Mouse (Mus musculus) liver, embryonic 14.5 days (tissue): ENCODE data around the gene Zfc3h1. TPM values are rescaled to one million over a fixed set of nuclear protein-coding genes. Genes with fewer than 3 reads are reported as not detected.

ENCODE experiments used
- ATAC-seq: fragments of 200-750 bp; cut with Nextera tagmentation; 2 replicates; pipeline ENCODE4 v1.8.0; 2017; ENCODE audit warnings: moderate number of reproducible peaks, mild to moderate bottlenecking, moderate library complexity; ENCODE audit not compliant: insufficient read depth
- DNase-seq, 3 experiments: peaks; one replicate each; pipeline ENCODE4 v3.0.0-alpha.2; 2012 to 2013; ENCODE audit warnings: low read depth in 3 of 3, low spot score in 3 of 3
- H3K27ac ChIP-seq: fragments of 300-500 bp; sonication (generic); 2 replicates; pipeline ENCODE4 v1.5.1; 2014; ENCODE audit warnings: moderate library complexity, mild to moderate bottlenecking, control low read depth, inconsistent platforms
- H3K27me3 ChIP-seq: fragments of 300-500 bp; sonication (generic); 2 replicates; pipeline ENCODE4 v1.6.1; 2014; ENCODE audit warnings: mild to moderate bottlenecking, low read length, moderate library complexity; ENCODE audit not compliant: control insufficient read depth, insufficient read depth
- H3K36me3 ChIP-seq: fragments of 300-500 bp; sonication (generic); replicated peaks from 2 replicates; pipeline ENCODE4 v1.6.1; 2014; ENCODE audit warnings: low read depth; ENCODE audit not compliant: control insufficient read depth, insufficient read depth
- H3K4me1 ChIP-seq, 2 experiments: fragments of 200-500 bp in 1 of 2; fragments of 300-500 bp in 1 of 2; sonication (generic) in 1 of 2; replicated peaks; 2 replicates each; pipeline ENCODE4 v1.6.1; 2012 to 2014; ENCODE audit warnings: antibody characterized with exemption in 1 of 2, inconsistent platforms in 1 of 2, low read length in 1 of 2; ENCODE audit not compliant: control insufficient read depth in 2 of 2, insufficient read depth in 2 of 2
- H3K4me2 ChIP-seq: fragments of 300-500 bp; sonication (generic); 2 replicates; pipeline ENCODE4 v1.6.1; 2014; ENCODE audit warnings: low read depth, mild to moderate bottlenecking, control low read depth, moderate library complexity
- H3K4me3 ChIP-seq, 2 experiments: fragments of 200-500 bp in 1 of 2; fragments of 300-500 bp in 1 of 2; sonication (generic) in 1 of 2; 2 replicates each; pipeline ENCODE4 v1.5.1; 2012 to 2014; ENCODE audit warnings: low read depth in 2 of 2, low read length in 2 of 2, mild to moderate bottlenecking in 2 of 2, control low read depth in 1 of 2, inconsistent platforms in 1 of 2, moderate library complexity in 1 of 2; ENCODE audit not compliant: insufficient read depth in 1 of 2
- H3K9ac ChIP-seq: fragments of 300-500 bp; sonication (generic); replicated peaks from 2 replicates; pipeline ENCODE4 v1.6.1; 2014; ENCODE audit warnings: mild to moderate bottlenecking, control low read depth, moderate library complexity
- H3K9me3 ChIP-seq: fragments of 300-500 bp; sonication (generic); 2 replicates; pipeline ENCODE4 v1.6.1; 2016; ENCODE audit warnings: low read length, mixed read lengths; ENCODE audit not compliant: control insufficient read depth
- CTCF ChIP-seq: IDR thresholded peaks from 2 replicates; pipeline ENCODE4 v1.5.1; 2016; ENCODE audit warnings: antibody characterized with exemption, low read depth, control low read depth
- EP300 ChIP-seq: IDR thresholded peaks from 2 replicates; pipeline ENCODE4 v1.6.1; 2016; ENCODE audit warnings: antibody characterized with exemption, low read depth
- WGBS: fragments of 180-500 bp; shearing (Covaris S2); extraction: QIAGEN DNeasy Blood & Tissue Kit; methylation state at CpG from one replicate; pipeline ENCODE4 v1.1.7; 2014; ENCODE audit not compliant: insufficient replicate concordance; 5-methylcytosine and 5-hydroxymethylcytosine counted together
- polyA plus RNA-seq, 2 experiments: library from polyadenylated mRNA; depleted of rRNA in 1 of 2; stranded (reverse) in 1 of 2; unstranded in 1 of 2; fragments of >200 nt; fragmentation: Nextera tagmentation in 1 of 2; extraction: Ambion mirVana in 1 of 2; gene quantifications; 2 replicates each; pipeline versions ENCODE4 v1.2.1 to v1.2.3; 2012 to 2014

Gene Zfc3h1
- polyA plus RNA-seq, 2 experiments, result 7.6 to 34.5 TPM

DNA sequence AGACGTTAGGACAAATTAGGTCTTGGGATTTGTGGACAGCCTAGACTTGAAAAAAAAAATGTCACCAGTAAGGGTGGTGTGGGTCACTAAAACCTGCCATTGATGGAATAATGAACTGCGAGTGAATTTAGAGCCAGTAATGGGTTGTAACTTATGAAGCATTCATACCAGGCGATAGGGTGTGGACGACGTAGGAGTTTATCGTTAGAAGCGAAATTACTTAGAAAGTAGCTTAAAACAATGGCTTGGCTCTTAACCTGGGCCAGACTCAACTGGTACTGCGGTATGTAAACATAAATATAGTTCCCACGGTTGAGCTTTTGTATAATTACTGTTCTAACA lies 22.2 kb upstream of the Zfc3h1 start:
- 5% methylated on average over 9 of the region's 9 CpGs for WGBS
- DNase-seq (no peak), ATAC-seq (peak; percentile 51)
- Histone ChIP-seq H3K4me1 (peaks cover 10 to 12% of the 10 kb centered on the region in 2 experiments), H3K27me3 (no peaks in the 10 kb centered on the region), H3K9ac (peak overlapping the region; percentile 87), H3K9me3 (no peaks in the 10 kb centered on the region), H3K4me3 (peak overlapping the region; percentile 60 to 69), H3K4me2 (peak overlapping the region; percentile 98), H3K27ac (peak overlapping the region; percentile 98), H3K36me3 (no peaks in the 10 kb centered on the region)
- no peak for TF ChIP-seq EP300
- TF ChIP-seq CTCF, result no peak

DNA sequence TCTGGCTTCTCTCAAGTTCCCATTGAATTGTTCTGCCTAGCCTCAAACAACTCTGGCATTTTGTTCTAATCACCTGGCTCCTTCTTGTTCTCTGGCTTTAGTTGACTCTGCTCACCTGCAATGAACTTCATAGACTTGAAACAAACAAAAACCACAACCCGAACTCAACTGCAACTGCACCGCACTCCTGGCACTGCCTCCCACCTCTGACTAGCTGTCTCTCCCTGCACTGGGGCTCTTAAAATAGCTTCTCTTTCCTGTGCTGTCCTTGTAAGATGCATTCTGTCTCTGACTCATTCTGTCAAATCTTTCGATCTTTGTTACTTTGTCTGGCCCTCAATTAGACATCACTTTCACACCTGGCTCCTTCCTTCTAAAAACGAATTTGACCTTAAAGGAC lies 21.6 kb upstream of the Zfc3h1 start:
- H3K27me3 ChIP-seq, result no peaks in the 10 kb centered on the region
- DNase-seq (no peak), ATAC-seq (no peak)
- H3K9ac ChIP-seq, result peak overlapping the region; percentile 87
- H3K9me3 ChIP-seq, result no peaks in the 10 kb centered on the region
- H3K36me3 ChIP-seq, result no peaks in the 10 kb centered on the region
- peak overlapping the region; percentile 98 for H3K27ac ChIP-seq
- peak overlapping the region; percentile 60 to 69 for H3K4me3 ChIP-seq
- H3K4me2 ChIP-seq, result peak overlapping the region; percentile 98
- WGBS, result 54% methylated on average over 4 of the region's 4 CpGs
- H3K4me1 ChIP-seq, result peaks cover 10 to 12% of the 10 kb centered on the region in 2 experiments
- no peak for TF ChIP-seq CTCF
- no peak for TF ChIP-seq EP300

DNA sequence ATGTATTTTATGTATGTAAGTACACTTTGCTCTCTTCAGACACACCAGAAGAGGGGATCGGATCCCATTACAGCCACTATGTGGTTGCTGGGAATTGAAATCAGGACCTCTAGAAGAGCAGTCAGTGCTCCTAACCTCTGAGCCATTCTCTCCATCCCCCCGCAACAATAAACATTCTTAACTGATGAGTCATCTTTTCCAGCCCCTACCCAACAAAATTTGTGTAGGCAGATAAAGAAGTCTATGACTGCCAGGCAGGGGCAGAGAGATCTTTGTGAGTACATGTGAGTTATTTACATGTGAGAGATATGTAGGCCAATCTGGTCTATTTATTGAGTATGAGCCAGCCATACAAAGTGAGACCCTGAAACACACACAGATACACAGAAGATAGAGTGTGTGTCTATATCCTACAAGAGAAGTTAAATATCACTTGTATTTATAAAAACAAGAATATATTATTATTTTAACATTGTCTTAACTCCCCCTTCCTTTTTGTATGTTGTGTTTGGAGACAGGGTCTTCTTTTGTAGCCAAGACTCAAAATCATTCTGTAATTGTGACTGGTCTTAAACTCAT lies 3.2 kb upstream of the Zfc3h1 start:
- H3K36me3 ChIP-seq, result no peaks in the 10 kb centered on the region
- H3K27me3 ChIP-seq, result no peaks in the 10 kb centered on the region
- peaks cover 6 to 13% of the 10 kb centered on the region in 2 experiments; a peak in 3 of 4 replicates for H3K4me1 ChIP-seq
- H3K27ac ChIP-seq, result no peak overlapping the region
- no peak for ATAC-seq
- H3K4me2 ChIP-seq, result no peak overlapping the region
- 60% methylated on average over 2 of the region's 2 CpGs for WGBS
- H3K9ac ChIP-seq, result no peak overlapping the region
- no peaks in the 10 kb centered on the region for H3K9me3 ChIP-seq
- H3K4me3 ChIP-seq, result no peak overlapping the region
- DNase-seq, result no peak
- TF ChIP-seq CTCF, result no peak
- no peak for TF ChIP-seq EP300

DNA sequence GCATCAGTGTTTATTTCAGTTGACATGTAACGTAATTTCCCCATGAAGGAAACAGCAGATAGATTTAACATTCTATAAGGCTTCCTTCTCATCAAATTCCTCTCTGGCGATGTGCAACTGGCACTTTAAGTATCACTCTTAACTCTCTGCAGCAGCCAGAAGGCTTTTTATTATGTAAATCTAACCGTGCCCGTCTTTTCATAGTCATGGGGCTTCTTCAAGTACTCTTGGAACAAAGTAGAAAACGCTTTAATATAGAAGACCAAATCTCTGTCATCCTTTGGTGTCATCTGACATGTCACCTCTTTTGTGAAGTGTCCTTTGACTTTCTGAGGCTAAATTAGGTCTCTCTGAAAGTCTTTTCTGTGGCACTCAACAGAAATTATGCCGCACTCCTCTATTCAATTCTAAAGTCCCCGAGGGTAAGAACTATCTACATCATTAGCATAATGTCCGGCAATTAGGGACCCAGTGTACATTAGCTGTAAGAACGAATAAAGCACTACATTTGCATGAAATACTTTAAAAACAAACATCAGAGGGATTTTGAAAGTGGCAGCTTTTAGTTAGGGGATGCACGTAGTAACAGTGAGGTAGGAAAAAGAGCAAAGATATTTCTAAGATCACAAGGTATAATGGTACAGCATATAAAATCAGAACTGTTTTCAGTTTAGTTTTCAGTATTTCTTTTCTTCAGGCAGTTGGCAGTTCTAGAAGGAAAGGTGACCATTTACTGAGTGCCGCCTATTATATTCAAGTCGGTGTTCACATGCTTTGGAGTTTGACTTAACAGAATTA lies 1.7 kb upstream of the Zfc3h1 start:
- no peak for TF ChIP-seq CTCF
- TF ChIP-seq EP300, result no peak
- Histone ChIP-seq H3K9ac (peak overlapping the region; percentile 96), H3K4me1 (peaks cover 7 to 19% of the 10 kb centered on the region in 2 experiments; a peak in 3 of 4 replicates), H3K27me3 (no peaks in the 10 kb centered on the region), H3K4me3 (peak overlapping the region; percentile 91 to 99), H3K27ac (no peak overlapping the region), H3K36me3 (peaks cover 2% of the 10 kb centered on the region), H3K4me2 (peak overlapping the region; percentile 95), H3K9me3 (no peaks in the 10 kb centered on the region)
- DNase-seq (no peak), ATAC-seq (no peak)
- WGBS, result 59% methylated on average over 12 of the region's 12 CpGs

DNA sequence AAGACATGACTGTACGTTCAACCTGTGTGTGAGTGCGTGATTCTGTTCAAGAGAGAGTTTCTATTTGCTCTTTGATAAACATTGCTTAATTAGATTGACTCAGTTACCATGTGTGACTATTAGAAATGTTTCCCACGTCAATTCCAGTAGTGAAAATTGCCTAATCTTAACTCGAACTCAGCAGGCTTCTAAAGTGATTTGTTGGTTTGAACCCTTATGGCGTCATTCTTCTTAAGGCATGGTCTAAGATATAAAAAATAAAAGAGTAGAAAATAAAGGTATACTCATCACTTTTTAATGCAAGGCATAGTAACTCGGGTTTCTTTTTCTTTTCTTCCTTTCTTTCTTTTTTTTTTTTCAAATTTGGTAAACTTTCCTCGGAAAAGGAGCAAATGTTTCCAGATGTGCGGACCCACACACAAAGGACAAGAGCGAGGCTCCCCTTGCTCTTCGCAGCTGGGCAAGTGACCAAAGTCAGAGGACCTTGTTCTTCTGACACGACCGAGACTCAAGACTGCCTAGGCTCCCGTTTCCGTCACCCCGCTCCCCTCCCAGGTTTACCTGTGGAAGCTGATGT lies 1.0 kb upstream of the Zfc3h1 start:
- Histone ChIP-seq H3K36me3 (peaks cover 2% of the 10 kb centered on the region), H3K4me3 (peak overlapping the region; percentile 91 to 99), H3K27me3 (no peaks in the 10 kb centered on the region), H3K4me1 (peaks cover 9 to 19% of the 10 kb centered on the region in 2 experiments; a peak in 3 of 4 replicates), H3K9me3 (no peaks in the 10 kb centered on the region), H3K9ac (peak overlapping the region; percentile 96), H3K27ac (peak overlapping the region; percentile 96), H3K4me2 (peak overlapping the region; percentile 95)
- peak in 1 of 3 experiments; percentile 30 for DNase-seq
- ATAC-seq, result no peak
- WGBS, result 2% methylated on average over 15 of the region's 15 CpGs
- TF ChIP-seq EP300, result no peak
- no peak for TF ChIP-seq CTCF
